Mouse (Mus musculus) hindbrain, embryonic 14.5 days (tissue): ENCODE data around the gene Vax1. TPM values are rescaled to one million over a fixed set of nuclear protein-coding genes. Genes with fewer than 3 reads are reported as not detected.
A peak's percentile ranks its signal among the peaks of the same experiment; 100 is the strongest.

ENCODE experiments used
- ATAC-seq: fragments of 200-750 bp; cut with Nextera tagmentation; 2 replicates; pipeline ENCODE4 v1.8.0; 2017; ENCODE audit warnings: moderate number of reproducible peaks, mild to moderate bottlenecking, moderate TSS enrichment, moderate library complexity; ENCODE audit not compliant: low FRiP score
- DNase-seq: peaks from one replicate; pipeline ENCODE4 v3.0.0-alpha.2; 2015; ENCODE audit warnings: low spot score
- H3K27ac ChIP-seq: fragments of 300-500 bp; sonication (generic); 2 replicates; pipeline ENCODE4 v1.5.1; 2014; ENCODE audit warnings: mild to moderate bottlenecking, moderate library complexity
- H3K27me3 ChIP-seq: fragments of 300-500 bp; sonication (generic); 2 replicates; pipeline ENCODE4 v1.6.1; 2014; ENCODE audit warnings: mild to moderate bottlenecking, low read length, mixed read lengths; ENCODE audit not compliant: control insufficient read depth, insufficient read depth
- H3K36me3 ChIP-seq: fragments of 300-500 bp; sonication (generic); replicated peaks from 2 replicates; pipeline ENCODE4 v1.6.1; 2014; ENCODE audit not compliant: control insufficient read depth, insufficient read depth
- H3K4me1 ChIP-seq: fragments of 300-500 bp; sonication (generic); replicated peaks from 2 replicates; pipeline ENCODE4 v1.6.1; 2014; ENCODE audit warnings: antibody characterized with exemption, low read length, mixed read lengths; ENCODE audit not compliant: control insufficient read depth, insufficient read depth
- H3K4me2 ChIP-seq: fragments of 300-500 bp; sonication (generic); replicated peaks from 2 replicates; pipeline ENCODE4 v1.6.1; 2014; ENCODE audit warnings: mild to moderate bottlenecking, moderate library complexity
- H3K4me3 ChIP-seq: fragments of 300-500 bp; sonication (generic); replicated peaks from 2 replicates; pipeline ENCODE4 v1.5.1; 2014; ENCODE audit warnings: mild to moderate bottlenecking, low read length
- H3K9ac ChIP-seq: fragments of 300-500 bp; sonication (generic); 2 replicates; pipeline ENCODE4 v1.6.1; 2014
- H3K9me3 ChIP-seq: fragments of 300-500 bp; sonication (generic); 2 replicates; pipeline ENCODE4 v1.6.1; 2016; ENCODE audit warnings: low read length; ENCODE audit not compliant: control insufficient read depth
- WGBS: fragments of 180-500 bp; shearing (Covaris S2); extraction: QIAGEN DNeasy Blood & Tissue Kit; methylation state at CpG from one replicate; pipeline ENCODE4 v1.1.7; 2014; 5-methylcytosine and 5-hydroxymethylcytosine counted together
- polyA plus RNA-seq: library from polyadenylated mRNA; unstranded; fragments of >200 nt; fragmentation: Nextera tagmentation; extraction: Ambion mirVana; gene quantifications from 2 replicates; pipeline ENCODE4 v1.2.1, GENCODE M21; 2014

Gene Vax1
- polyA plus RNA-seq, 1 experiment from 2014 or later: not detected

DNA sequence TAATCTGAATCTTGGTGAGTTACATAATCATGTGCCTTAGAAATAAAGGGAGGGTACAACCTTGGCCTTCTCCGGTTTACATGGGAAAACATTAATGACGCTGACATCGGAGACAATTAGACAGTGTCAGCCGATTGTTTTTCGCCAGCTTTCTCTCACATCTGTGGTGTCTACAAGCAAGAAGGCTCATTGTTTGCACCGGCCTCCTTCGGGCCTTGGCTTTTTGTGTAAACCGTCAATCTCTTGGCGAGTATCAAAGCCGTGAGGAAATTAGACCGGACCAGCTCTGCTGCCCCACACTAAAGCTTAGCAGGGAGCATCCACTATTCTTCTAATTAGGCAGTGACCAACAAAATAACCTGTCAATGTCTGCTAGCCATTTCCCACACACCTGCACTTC lies 36.7 kb downstream of the Vax1 start:
- ATAC-seq: no peak; the same call in 1 of the 2 replicates
- DNase-seq: peak; percentile 35
- H3K9me3 ChIP-seq: no peaks in the 10 kb centered on the region
- peaks cover 3% of the 10 kb centered on the region; the same call in 1 of the 2 replicates for H3K27me3 ChIP-seq
- H3K36me3 ChIP-seq: no peaks in the 10 kb centered on the region
- H3K27ac ChIP-seq: no peak overlapping the region
- no peak overlapping the region for H3K4me2 ChIP-seq
- 0 out of 2 replicates have a peak overlapping the region, but pooled peaks have one; percentile 17 for H3K9ac ChIP-seq
- H3K4me3 ChIP-seq: no peak overlapping the region
- peaks cover 6% of the 10 kb centered on the region for H3K4me1 ChIP-seq
- WGBS: 8% methylated on average over 11 of the region's 11 CpGs

DNA sequence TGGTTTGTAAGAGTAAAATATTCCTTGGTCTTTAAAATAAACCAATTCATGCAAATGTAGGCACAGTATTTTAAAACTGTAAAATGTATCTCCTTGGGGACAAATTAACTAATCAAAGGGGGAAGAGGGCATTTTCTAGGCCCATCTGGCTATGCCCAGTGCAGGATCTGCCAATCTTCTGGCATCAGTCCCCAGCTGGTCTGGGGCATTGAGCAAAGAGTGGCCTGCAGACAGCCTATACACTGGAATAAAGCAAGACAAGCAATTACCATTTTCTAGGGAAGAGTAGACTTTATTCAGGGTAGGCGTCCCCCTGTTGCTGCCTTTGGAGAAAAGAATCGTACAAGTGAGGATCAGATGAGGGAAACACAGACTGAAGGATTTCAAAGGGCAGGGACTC lies 40.2 kb downstream of the Vax1 start:
- ATAC-seq (no peak), DNase-seq (no peak)
- no peak overlapping the region for H3K27ac ChIP-seq
- peaks cover 6% of the 10 kb centered on the region for H3K4me1 ChIP-seq
- 37% methylated on average over 2 of the region's 2 CpGs for WGBS
- no peak overlapping the region for H3K4me2 ChIP-seq
- H3K9me3 ChIP-seq: no peaks in the 10 kb centered on the region
- H3K36me3 ChIP-seq: no peaks in the 10 kb centered on the region
- no peak overlapping the region for H3K4me3 ChIP-seq
- H3K27me3 ChIP-seq: peaks cover 3% of the 10 kb centered on the region; the same call in 1 of the 2 replicates
- H3K9ac ChIP-seq: no peak overlapping the region

DNA sequence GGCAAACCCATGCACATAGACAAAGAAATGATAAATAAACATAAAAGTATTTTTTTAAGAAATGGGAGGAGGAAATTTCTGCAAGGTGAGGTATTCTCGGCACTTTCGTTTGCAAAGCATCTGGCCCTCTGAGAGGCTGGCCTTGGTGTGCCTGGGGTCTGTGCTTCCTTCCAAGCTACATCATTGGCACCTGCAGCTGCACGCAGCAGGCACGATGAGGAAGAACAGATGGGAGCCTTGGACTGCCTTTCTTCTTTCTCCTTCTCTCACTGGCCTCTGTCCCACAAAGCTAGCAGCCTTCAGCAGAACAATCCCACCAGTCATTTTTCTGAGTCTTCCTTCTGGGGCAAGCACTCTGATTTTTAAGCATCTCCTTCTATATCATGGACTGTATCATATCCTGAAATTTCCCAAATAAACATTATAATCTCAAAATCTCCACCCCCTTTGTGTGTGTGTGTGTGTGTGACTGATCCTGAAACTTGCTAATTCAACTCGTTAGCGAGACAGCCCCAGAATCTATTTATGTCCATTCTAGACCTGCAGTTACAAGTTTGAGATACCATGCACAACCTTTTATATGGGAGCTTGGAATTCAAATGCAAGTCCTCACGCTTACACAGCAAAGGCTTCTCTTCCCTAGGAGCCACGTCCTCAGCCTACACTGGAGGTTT lies 41.2 kb downstream of the Vax1 start:
- 79% methylated on average over 8 of the region's 8 CpGs for WGBS
- DNase-seq: no peak

DNA sequence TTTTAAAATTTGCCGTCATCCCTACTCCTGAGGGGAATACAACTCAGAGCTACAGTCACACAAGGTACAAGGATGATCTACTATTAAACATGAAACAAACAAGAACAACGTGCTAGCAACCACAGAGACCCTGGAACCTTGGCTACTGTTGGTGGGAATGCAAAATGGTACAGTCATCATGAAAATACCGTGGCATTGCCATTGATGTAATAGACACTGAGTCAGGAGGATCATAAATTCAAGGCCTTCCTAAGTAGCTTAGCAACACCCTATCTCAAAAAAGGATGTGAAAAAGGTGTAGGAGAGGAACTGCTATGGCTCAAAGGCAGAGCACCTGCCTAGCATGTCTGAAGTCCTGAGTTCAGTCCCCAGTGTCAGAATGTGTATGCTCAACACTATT lies 42.4 kb downstream of the Vax1 start:
- H3K9me3 ChIP-seq: no peaks in the 10 kb centered on the region
- WGBS: 91% methylated on average over 3 of the region's 3 CpGs
- DNase-seq (no peak), ATAC-seq (no peak)
- H3K4me3 ChIP-seq: no peak overlapping the region
- no peak overlapping the region for H3K27ac ChIP-seq
- H3K27me3 ChIP-seq: no peaks in the 10 kb centered on the region; the same call in 1 of the 2 replicates
- H3K36me3 ChIP-seq: no peaks in the 10 kb centered on the region
- H3K9ac ChIP-seq: no peak overlapping the region
- H3K4me2 ChIP-seq: no peak overlapping the region
- H3K4me1 ChIP-seq: no peaks in the 10 kb centered on the region

More for the DNA sequence above, 41.2 kb downstream of the Vax1 start:
- Histone ChIP-seq H3K36me3 (no peaks in the 10 kb centered on the region), H3K9ac (no peak overlapping the region), H3K4me1 (peaks cover 6% of the 10 kb centered on the region), H3K4me2 (no peak overlapping the region), H3K27me3 (peaks cover 2% of the 10 kb centered on the region; the same call in 1 of the 2 replicates), H3K27ac (no peak overlapping the region), H3K9me3 (no peaks in the 10 kb centered on the region), H3K4me3 (no peak overlapping the region)
- no peak for ATAC-seq

Other genes with a start within 250 kb of the Vax1 start
- gene Eno4, start 226.6 kb downstream of the Vax1 start, polyA plus RNA-seq: 1.7 and 2.0 TPM in 2 replicates
- gene Hspa12a, start 226.4 kb downstream of the Vax1 start, polyA plus RNA-seq: 40.5 and 45.5 TPM in 2 replicates
- gene Shtn1, start 94.0 kb downstream of the Vax1 start, polyA plus RNA-seq: 51.8 and 63.9 TPM in 2 replicates
- gene Kcnk18, start 49.2 kb upstream of the Vax1 start, polyA plus RNA-seq: not detected in 2 replicates
- gene Slc18a2, start 90.8 kb upstream of the Vax1 start, polyA plus RNA-seq: 17.7 and 19.8 TPM in 2 replicates
- gene Rps12-ps3, start 152.2 kb upstream of the Vax1 start, polyA plus RNA-seq: 16.6 and 17.1 TPM in 2 replicates
- 17.5 and 18.6 TPM in 2 replicates for gene Pdzd8, start 175.7 kb upstream of the Vax1 start, polyA plus RNA-seq